Mouse (Mus musculus) bone marrow, adult 2 months (tissue): ENCODE results near the gene Nr3c2.

Source experiments
- CTCF ChIP-seq: fragments of 200-500 bp; IDR thresholded peaks from 2 replicates; pipeline ENCODE4 v1.5.1; 2011; ENCODE audit warnings: low read length, control low read depth; ENCODE audit not compliant: control insufficient read depth, insufficient read depth
- POLR2A ChIP-seq: fragments of 200-500 bp; IDR thresholded peaks from 2 replicates; pipeline ENCODE4 v1.6.1; 2011; ENCODE audit warnings: low read depth, mild to moderate bottlenecking, control low read depth, low read length, borderline replicate concordance; ENCODE audit not compliant: control insufficient read depth

- TF ChIP-seq CTCF (no peak), POLR2A (no peak)
Observed at GRCm38 (mm10) chr8:77173075-77173657, 273.9 kb downstream of the Nr3c2 start.
